Mouse (Mus musculus): ENCODE measurements around the gene Klrb1c. TPM values are rescaled to one million over a fixed set of nuclear protein-coding genes. Genes with fewer than 3 reads are reported as not detected.

Gene Klrb1c
- 0.19 and 0.22 TPM in 2 replicates for polyA plus RNA-seq (2012; rRNA removed)

GRCm38 (mm10) chr6:128789115-128789514, at the start of gene Klrb1c:
Gene Klrb1c (minus strand): TSS chr6:128789215.

GRCm38 (mm10) chr6:128826132-128826531, 37.1 kb upstream of the Klrb1c start, which contains the start of the genes Gm44511 and Klrb1b:
Gene Gm44511 (minus strand): TSS chr6:128826315.
Gene Klrb1b (minus strand): TSS chr6:128826331.

Other genes with a start within 250 kb of the Klrb1c start
- gene A2ml1, start 207.6 kb downstream of the Klrb1c start, polyA plus RNA-seq (2012; rRNA removed), result 0.13 and 0.21 TPM in 2 replicates
- gene Klrb1a, start 165.7 kb downstream of the Klrb1c start, polyA plus RNA-seq (2012; rRNA removed), result 0.33 TPM in 1 of 2 replicates, not detected in the other
- gene Clec2h, start 126.8 kb downstream of the Klrb1c start, polyA plus RNA-seq (2012; rRNA removed), result 47.6 and 59.4 TPM in 2 replicates
- gene Klrb1, start 66.2 kb downstream of the Klrb1c start, polyA plus RNA-seq (2012; rRNA removed), result not detected in 2 replicates
- 0.45 TPM in 1 of 2 replicates, not detected in the other for gene Gm44511, start 37.1 kb upstream of the Klrb1c start, polyA plus RNA-seq (2012; rRNA removed)
- gene Klrb1b, start 37.1 kb upstream of the Klrb1c start, polyA plus RNA-seq (2012; rRNA removed), result 0.19 and 1.00 TPM in 2 replicates
- gene Clec2i, start 98.4 kb upstream of the Klrb1c start, polyA plus RNA-seq (2012; rRNA removed), result 0.08 and 0.20 TPM in 2 replicates
- gene BC035044, start 101.9 kb upstream of the Klrb1c start, polyA plus RNA-seq (2012; rRNA removed), result 0.22 and 0.53 TPM in 2 replicates
- gene Clec2g, start 145.2 kb upstream of the Klrb1c start, polyA plus RNA-seq (2012; rRNA removed), result 0.38 TPM in 1 of 2 replicates, not detected in the other

Data from colon, adult 2 months (tissue).